Mouse (Mus musculus) A20 (cell line): Measurements from ENCODE around the gene Micu1.
A peak's percentile ranks its signal among the peaks of the same experiment; 100 is the strongest.

Experiments
- DNase-seq: peaks from one replicate; pipeline ENCODE4 v3.0.0-alpha.2; 2011; ENCODE audit warnings: low read depth, low spot score

Micu1 gene

DNA sequence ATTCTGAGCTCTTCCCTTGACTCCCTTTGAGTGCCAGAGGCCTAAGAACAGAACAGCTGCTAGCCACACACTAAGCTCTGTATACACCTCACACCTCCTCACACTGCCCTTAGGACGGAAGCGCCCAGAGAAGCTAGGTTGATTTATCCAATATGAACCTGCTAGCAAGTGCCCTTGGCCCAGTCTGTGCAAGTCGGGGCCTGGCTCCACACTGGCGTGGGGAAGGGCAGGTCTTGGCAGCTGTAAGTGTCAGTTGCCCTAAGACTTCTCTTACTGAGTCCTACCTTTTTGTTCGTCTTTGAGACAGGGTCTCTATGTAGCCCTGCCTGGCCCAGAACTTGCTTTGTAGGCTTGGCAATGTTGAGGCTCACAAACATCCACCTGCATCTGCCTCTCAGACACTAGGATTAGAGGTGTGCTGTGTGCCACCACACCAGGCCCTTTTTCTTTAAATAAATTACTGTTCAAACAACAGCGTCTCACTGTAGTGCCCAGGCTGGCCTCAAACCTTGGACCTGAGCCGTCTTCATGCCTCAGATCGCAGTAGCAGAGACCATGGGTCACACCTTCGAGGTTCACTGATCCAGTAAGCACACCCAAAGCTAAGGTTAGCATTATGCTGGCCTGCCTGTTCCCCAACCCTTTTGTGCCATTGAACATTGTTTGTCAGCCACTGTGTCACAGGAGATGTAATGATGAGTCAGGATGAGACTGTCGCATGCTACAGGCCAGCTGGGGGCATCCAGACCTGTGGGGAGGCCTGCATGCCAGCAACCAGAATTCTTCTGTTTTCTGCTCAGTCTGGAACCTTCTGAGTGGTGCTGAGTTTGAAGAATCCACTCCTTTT, 182.3 kb downstream of the Micu1 start:
- DNase-seq, result peak; percentile 78

GRCm38 (mm10) chr10:59885174-59886080, 183.2 kb downstream of the Micu1 start:
- no peak for DNase-seq

- no peak for DNase-seq
These were observed 183.8 kb downstream of the Micu1 start for GRCm38 (mm10) chr10:59886081-59886466.

GRCm38 (mm10) chr10:59887432-59887831, 185.2 kb downstream of the Micu1 start:
- no peak for DNase-seq

- peak; percentile 55 for DNase-seq
These were observed 187.1 kb downstream of the Micu1 start for GRCm38 (mm10) chr10:59889339-59889738.

GRCm38 (mm10) chr10:59889953-59890751, 187.9 kb downstream of the Micu1 start:
- no peak for DNase-seq

DNA sequence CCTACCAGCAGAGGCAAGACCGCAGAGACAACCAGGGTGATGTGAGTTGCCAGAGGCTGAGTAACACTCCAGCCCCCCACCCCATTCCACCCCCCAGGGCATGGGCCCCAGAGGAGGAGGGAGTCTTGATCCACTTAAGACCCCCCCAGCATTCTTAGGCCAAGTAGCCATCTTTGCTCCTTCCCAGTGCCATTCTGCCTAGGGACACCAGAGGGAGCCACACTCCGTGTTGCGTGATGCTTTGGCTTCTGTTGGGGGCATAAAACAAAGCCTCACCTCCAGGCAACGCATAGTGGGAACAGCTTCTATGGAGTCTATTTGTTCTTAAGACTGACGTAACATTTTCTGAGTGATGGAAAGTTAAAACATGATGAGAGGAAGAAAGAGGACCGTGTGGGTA, 190.7 kb downstream of the Micu1 start:
- peak; percentile 75 for DNase-seq

GRCm38 (mm10) chr10:59894251-59895160, 192.2 kb downstream of the Micu1 start:
- peak; percentile 87 for DNase-seq

DNA sequence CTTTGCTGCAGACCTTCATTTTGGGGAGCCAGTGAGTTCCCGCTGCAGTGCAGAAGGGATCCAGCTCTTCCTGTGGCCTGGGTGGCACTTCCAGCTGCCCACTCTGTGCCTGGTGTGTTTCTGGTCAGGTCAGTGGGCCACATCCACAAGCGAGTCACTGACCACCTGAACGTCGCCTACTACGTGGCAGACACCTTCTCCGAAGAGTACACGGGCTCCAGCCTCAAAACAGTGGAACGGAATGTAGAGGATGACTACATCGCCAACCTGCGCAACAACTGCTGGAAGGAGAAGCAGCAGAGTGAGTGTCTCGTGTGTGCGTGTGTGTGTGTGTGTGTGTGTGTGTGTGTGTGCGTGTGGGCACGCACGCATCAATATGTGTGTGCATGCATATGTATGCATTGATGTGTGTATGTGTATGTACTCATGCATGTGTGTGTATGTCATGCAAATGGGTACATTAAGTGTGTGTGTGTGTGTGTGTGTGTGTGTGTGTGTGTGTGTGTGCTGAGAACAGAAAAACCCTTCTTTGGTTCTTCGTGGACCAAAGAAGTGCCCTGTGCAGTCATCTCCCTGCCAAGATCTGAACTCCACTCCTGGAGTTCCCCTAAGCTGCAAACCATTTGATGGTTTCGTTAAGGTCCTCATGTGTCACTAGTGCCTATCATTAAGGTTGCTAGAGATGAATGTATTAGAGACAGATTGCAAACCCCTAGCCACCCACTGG, 193.3 kb downstream of the Micu1 start:
- no peak for DNase-seq

DNA sequence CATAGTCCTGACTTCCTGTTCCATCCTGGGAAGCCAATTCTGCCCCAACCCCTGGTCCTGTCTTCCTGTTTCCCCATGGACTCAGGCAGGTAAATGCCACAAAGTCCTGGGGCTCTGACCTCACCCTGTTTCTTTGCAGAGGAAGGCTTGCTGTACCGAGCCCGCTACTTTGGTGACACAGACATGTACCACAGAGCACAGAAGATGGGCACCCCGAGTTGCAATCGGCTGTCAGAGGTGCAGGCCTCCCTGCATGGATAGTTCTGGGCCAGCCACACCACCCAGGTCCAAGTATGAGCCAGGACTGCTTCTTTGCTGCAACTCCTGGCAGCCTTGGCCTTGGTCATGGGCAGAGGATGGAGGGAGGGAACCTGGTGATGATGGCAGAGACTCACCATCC, 193.9 kb downstream of the Micu1 start:
- DNase-seq, result no peak

DNA sequence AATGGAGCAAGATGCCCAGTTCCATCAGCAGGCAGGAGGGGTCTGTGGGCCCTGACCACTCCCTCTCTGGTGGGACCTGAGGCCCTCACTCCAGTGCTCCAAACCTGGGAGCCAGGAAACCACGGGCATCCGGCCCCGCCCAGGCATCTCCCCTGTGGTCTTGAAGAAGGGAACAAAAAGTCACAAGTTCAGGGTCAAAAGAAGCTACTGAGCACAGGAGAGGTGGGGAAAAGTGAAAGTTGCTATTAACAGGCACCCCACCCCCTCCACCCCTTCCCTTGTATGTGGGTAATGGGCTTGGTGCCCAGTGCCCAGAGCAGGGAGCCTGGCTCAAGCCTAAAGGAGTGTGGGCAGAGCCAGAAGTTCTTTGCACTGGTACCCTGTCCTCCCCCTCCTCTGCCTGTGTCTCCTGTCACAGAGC, 194.6 kb downstream of the Micu1 start:
- DNase-seq, result no peak

GRCm38 (mm10) chr10:59897511-59897910, 195.2 kb downstream of the Micu1 start:
- DNase-seq, result no peak

- DNase-seq, result no peak
These were observed 196.0 kb downstream of the Micu1 start for GRCm38 (mm10) chr10:59898180-59898778.

- no peak for DNase-seq
These were observed 196.7 kb downstream of the Micu1 start for GRCm38 (mm10) chr10:59898935-59899334.

DNA sequence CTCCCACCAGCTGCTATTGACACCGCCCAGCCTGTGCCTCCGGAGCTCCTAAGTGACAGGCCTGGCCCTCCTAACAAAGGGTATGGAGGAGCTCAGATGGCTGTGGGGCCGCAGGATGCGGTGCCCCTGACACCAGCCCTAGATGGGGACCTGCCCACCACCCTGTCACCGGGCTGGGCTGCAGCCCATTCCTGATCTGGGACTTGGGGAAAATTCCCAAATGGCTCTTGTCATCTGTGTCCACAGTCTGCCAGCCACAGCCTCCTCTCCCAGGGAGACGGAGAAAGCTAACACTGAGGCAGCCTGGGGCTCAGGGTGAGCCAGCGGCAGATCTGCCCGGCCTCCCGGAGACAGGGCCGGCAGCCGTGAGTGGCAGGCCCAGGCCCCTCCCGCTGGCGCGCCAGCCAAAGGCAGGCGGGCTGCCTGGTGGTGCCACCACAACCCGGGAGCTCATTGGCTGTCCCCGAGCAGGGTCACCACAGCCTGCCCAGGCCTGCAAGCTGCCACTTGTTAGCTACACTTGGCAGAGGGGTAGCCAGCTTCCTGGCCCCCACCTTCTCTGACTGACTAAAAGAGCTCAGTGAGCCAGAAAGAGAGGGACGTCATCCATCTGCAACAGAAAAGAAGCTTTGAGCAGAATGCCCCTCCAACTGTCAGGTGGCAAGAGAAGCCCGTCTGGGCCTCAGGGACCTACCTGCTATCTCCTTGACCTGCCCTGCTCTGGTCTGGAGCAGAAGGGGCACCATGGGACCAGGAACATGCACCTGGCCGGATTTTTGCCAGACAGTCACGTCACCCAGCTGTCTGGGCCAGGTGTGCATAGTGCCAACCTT, 197.3 kb downstream of the Micu1 start:
- DNase-seq, result peak; percentile 97

DNA sequence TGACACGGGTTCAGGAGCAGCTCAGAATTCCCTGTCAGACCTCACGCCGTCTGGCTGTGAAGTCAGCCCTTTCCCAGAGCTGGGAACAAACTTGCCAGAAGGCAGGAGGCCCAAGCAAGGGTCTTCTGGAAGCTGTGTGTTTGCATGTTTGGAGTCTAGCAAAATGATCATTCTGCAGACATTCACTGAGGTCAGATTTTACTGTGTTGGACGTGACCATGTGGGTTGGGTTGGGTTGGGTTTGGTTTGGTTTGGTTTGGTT, 197.8 kb downstream of the Micu1 start:
- DNase-seq, result no peak

DNA sequence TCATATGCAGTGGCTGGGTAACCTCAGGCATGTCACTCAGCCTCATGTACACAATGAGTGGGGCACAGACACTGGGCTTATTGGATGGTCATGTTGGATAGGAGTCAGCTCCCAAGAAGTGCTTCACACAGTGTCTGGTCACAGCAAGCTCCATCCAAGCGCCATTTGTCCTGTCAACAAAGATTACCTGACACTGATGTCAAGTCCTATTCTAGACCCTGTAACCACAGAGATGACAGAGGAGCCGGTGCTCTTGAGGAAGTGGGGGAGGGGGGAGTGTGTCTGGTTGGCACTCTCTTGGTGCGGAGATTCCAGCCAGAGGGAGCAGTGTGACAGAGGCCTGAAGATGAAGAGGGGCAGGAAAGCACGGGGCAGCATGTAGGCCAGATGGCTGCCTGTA, 198.7 kb downstream of the Micu1 start:
- DNase-seq, result peak; percentile 65

GRCm38 (mm10) chr10:59901463-59901862, 199.2 kb downstream of the Micu1 start:
- DNase-seq, result peak; percentile 50
